Mouse (Mus musculus) adrenal gland, adult 2 months (tissue): ENCODE results near the gene Ctsd. TPM values are rescaled to one million over a fixed set of nuclear protein-coding genes. Genes with fewer than 3 reads are reported as not detected.
A peak's percentile ranks its signal among the peaks of the same experiment; 100 is the strongest.

Experiments used
- DNase-seq: peaks from one replicate; pipeline ENCODE4 v3.0.0; 2021
- polyA plus RNA-seq: library from polyadenylated mRNA; depleted of rRNA; stranded (reverse); fragments of >200 nt; gene quantifications from 2 replicates; pipeline ENCODE4 v1.2.3, GENCODE M21; 2012
- total RNA-seq, 2 experiments: library from RNA; stranded (reverse); gene quantifications; 2 replicates each; pipeline ENCODE4 v1.2.3; 2021

The Ctsd gene
- total and polyA plus RNA-seq, 3 experiments: 904 to 1,338 (median 996) TPM

DNA sequence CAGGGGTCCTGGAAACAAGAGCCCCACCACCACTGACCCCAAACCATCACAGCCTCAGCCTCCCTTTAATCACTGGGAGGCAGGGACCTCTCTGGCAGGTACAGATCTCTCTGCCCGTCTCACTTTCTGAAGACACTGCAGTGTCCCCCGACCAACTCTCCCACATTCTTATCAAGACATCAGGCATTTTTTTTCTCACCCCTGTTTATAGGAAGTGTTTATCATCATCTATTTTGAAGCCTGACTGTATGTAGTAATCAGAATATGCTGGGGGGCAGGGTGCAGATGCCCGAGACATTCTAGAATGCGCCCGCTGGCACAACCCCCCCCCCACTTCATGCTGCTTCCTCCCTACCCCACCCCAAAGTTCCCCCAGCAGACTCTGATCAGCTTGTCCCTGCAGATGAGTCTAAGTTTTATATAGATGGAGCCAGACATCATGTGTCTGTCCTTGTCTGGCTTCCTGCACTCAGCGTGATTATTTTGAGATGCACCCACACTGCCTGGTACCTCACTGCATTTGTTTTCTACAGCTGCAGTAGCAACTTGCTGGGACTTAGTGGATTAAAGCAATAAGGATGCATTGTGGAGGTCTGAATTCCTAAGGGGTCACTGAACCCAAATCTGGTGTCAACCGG, 12.4 kb upstream of the Ctsd start:
- DNase-seq: no peak

DNA sequence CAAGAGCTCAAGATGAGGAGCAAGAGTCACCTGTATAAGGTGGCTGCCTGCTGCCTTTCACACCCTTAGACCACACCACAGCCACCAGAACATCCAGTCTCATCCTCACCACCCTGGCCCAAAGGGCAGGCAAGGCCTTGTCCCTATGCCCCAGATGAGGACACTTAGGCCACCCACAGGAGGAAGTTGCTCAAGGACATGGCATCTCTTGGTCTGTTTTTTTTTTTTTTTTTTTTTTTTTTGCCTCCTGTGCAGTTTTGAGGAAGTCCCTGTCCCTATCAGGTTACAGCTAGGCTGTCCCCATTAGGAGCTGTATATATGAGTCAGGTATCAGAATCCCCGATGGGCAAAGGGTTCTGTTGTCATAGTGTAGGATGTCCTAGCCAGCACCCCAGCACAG, 11.4 kb upstream of the Ctsd start:
- no peak for DNase-seq

DNA sequence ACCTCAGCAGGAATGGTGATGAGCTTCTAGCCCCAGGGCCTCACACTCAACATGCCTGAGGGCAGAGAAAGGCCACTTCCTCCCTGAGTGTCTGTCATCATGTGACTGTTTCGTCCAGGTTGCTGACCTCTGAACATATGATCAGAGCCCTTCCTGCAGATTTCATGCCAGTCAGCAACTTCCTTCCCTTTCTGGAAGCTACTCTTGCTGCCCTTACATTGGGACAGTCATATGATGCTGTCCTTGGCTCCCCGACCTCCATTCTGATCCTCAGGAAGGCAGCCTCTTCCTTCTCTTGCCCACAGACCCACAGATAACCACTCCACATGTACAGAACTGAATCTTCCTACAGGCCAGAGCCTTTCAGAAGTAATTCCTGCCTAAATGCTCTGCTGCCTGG, 10.2 kb upstream of the Ctsd start:
- DNase-seq: peak; percentile 48

DNA sequence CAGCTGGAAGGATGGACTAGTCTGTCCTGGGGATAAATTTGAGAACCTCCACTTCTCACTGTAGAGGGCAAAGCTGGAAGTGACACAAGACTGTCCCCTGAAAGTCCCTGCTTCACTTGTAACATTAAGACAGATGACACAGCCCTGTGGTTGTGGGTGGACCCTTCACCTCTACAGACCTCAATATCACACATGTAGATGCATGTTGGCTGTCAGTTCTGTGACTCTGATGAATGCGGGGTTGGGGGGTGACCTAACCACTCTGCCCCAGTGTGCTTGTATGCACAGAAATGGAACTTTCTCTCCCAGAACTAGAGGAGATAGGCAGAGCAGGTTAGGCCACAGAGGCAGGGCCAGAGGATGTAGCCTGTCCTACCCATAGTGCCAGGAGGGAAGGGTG, 8.8 kb upstream of the Ctsd start:
- DNase-seq: no peak

DNA sequence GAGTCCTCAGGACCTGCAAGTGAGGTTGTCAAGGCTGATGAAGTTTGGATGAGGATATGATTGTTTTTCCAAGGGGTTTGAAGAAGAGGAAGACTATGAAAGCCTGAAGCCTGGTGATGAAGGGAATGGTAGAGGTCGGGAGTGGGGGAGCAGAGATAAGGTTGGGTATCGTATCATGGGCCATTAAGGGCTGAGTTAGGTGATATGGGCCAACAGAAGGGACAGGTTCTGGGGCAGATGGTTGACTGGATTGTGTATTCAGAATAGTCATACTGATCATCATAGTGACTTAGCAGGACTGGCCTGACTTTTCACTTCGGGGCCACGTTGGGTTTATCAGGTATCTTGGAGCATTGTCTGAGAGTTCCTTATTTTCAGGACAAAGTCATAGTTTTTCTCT, 7.6 kb upstream of the Ctsd start:
- DNase-seq: no peak

DNA sequence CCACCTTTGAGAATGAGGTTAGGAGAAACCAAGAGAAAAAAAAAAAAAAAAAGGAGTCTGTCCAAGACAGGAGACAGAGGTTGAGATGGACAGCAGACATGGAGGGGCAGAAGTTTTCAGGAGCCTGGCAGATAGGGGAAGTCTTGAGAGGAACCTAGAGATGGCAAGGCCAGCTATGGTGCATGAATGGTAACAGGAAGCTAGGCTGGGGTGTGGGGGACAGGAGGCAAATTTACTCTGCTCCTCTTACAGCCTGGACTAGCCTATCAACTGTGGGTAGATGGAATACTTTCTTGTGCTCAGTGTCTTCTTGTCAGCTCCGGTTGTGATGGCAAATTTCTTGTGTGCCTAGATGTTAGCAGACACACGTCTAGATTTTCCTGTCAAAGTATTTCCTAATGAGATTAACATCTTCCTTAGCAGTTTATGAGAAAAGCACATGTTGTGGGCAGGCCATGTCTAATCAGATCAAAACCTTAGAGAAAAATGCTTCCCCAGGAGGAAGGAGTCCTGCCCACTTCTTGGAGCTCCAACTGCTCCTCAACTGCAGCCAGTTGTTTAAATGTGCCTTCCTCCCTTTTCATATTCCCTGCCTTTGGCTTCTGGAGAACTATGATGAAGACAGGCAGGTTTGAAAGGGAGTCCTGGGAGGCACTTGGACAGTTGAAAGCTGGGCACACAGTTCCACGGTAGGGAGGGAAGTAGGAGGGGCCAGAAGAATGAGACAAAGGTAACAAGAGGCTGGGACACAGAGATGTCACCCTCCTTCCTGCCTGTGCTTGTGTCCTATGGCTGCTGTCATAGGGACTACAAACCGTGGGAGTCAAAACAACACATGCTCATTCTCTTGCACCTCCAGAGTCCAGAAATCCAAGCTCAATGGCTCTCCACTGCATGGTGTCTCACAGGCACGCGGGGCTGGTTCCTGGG, 6.7 kb upstream of the Ctsd start:
- no peak for DNase-seq

DNA sequence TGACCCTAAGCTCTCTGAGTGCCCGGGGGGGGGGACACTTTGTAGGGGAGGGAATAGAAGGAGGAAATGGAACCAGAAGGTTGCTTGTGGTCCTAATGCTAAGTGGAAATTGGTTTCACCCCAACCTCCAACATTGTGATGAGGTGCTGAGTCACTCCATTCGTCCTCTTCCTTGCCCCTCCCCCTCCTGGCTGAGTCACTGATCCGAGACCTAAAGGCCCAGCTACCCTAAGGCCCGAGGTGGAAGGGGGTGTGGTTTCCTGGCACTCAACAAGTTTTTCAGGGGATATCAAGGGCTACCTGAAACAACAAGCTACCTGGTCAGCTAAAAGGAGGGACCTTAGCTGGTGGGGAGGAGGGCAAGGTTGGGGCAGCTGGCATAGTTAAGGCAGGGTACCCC, 5.4 kb upstream of the Ctsd start:
- DNase-seq: peak; percentile 91

DNA sequence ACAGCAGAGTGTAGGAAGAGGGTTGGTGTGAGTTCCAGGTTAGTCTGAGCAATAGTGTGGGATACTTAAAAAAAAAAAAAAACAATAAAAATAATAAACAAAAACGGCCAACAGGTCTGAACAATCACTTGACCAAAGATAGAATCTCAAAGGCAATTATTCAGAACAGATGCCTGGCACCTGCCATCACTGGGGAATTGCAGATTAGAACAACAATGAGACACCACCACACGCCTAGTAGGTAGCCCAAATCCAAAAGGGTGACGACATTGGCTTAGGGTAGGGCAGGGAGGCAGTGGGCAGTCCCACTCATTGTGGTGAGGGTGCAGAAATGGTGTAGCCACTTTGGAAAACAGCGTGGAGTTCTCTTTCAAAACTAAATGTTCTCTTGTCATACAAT, 3.8 kb upstream of the Ctsd start:
- DNase-seq: no peak

DNA sequence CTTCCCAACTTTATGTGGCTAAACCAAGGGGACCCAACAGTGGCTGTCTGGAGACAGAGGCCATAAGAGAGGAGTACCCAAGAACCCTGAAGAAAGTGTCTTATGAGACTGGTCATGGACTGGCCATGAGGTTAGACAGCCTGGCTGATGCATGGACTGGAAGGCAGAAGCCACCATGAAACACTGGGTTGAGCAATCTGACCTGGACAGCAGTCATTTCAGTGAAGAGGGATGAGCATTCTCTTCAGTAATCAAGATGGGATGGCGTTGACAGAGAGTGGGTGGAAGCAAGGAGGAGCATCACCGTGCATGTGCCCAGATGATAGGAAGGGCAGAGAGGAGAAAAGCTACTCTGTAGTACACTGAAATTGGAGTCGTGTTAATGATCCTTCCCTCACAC, 3.3 kb upstream of the Ctsd start:
- DNase-seq: peak; percentile 74

DNA sequence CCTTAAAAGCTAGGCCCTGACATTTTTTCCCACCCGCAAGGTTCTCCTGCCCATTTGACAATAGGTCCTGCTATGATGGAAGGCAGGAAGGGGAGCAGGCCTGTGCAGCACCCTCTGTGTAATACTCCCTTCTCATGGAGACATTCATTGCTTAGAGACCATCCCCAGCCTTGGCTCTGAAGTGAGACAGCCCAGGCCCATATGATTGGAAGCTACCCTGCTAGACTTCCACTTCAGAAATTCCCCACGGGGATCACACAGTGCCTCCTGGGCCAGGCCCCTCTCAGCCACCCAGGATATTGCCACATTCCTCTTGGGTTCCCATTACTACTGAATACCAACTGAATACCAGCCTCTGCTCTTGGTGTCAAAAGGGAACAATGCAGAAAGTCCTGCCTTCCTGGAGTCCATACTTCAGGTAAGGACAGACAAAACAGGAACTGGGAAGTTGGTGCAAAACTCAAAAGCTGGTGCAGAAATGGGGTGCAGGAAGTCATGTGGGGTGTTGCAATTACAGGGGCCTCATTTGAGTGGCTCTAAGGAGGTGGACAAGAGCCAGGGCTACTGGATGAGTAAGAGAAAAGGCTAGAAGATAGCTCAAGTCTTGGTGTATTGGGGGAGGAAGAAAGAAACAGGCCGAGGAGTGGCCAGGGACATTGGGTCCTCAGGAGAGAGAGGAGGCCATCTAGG, 2.3 kb upstream of the Ctsd start:
- DNase-seq: no peak

DNA sequence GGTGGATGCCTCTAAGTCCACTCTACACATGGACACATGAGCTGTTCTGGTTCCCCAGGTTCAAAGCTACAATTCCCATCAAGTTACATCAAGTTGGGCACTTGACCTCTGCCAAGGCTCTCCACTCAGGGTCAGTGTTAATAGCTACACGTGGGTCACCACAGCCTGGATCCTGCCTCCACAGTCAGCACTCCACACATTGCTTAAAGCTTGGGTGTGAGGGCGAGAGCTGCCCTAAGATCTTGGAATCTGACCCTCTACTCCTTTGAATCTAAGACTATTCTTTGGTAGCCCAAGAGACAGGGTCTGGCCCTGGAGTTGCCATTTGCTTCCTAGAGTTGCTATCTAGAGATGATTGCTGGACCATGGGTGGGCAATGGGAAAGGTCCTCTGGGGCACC, 902 bp upstream of the Ctsd start:
- no peak for DNase-seq

DNA sequence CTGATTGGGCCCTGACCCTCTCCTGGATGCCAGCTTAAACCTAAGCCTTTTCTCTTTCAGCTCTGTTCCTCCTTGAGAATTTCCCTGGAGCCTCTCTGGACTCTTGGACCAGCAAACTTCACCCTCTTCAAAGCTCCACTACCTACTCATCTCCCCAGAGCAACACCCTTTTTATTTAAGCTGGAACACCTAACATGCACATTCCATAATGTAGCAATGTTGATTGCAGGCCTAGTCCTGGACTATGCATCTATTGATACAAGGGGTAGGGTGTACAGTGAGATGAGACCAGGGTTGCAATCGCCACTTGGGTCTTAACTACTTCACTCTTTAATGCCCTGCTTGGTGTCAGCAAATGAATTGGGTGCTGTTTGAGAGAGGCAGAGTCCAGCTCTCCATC, 360 bp upstream of the Ctsd start:
- DNase-seq: no peak

DNA sequence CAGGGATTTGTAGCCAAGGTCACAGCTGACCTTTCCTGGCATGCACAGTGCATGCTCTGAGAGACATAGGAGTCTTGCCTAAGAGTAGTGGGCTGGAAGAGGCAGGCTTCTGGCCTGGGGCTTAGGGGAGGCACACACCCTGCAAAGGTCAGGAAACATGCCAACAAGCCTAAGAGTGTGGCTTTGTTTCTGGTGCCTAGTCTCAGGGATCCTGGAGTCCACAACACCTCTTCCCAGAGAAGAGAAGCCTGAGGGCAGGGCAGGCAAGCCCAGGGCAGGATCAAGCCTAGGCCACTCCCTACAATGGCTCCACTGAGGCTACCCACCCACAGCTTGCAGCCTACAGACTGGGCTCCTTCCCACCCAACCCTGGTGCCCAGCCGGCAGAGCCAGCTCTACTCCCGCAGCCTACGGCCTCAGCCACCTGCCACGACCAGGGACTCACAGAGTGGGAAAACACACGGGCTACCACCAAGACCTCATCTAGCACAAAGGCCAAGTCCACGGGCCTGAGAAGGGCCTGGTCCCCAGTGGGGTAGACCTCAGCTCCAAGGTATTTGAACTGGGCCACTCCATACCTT, 1.1 kb downstream of the Ctsd start:
- DNase-seq: peak; percentile 83

DNA sequence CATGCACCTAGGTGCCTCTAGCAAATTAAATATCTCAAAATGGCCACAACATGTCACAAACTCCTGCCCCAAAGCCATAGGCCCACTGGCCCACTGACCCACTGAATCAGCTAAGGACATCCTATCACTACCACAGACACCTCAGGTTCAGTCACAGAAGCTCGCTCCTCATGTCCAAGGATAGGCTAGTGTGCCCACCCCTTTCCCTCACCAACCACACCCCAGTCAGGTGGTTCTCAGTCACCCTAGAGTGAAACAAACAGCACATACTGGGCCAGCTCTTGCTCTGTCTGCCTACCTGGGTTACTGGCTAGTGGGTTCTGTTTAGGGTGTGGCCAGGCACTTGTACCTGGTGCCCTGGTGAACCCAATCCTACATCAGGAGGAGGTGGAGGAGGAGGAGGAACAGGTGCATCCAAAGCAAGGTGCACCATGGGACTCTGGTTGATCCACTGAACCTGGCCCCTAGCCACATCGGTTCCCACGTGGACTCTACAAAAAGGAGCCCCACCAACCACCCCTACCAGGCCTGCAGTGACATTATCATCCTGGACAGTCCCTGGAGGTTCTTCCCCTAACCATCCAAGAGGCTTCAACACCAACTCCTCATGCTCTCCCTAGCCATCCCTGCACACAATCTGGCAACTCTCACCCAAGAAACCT, 2.0 kb downstream of the Ctsd start:
- no peak for DNase-seq

DNA sequence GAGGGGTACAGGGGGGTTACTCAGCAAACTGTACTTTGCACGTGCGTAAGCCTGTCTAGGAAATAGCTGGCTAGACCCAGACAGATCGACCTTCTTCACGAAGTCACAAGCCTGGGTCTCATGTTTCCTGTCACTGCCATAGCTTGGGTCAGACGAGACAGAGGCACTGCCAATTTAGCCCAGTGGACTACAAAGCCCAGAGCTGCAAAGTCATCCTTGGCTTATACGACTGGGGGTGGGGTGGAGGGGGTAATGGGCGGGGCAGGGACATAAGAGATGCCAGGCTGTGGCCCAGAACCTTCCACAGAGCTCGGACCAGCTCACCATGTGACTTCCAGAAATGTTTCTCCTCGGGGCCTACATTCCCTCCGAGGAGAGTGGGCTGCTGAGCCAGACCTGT, 3.5 kb downstream of the Ctsd start:
- DNase-seq: no peak

DNA sequence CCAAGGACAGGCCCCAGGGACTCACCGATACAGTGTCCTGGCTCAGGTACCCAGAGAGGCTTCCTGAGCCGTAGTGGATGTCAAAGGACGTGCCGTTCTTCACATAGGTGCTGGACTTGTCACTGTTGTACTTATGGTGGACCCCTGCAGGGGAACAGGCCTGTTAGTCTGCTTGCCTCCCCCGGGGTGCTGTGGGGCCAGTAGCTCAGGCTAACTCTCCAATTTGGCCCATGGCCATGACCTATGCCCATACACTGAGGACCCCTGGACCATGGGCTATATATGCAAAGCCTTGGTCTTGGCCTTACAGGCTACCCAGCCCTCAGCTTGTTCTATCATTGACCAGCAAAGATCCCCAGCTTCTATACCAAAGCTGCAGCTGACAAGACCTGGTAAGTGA, 5.3 kb downstream of the Ctsd start, which contains the start of gene Gm49369:
Gene Gm49369 (minus strand): TSS at position 101 of the 400 bp plus-strand sequence.
- DNase-seq: no peak

DNA sequence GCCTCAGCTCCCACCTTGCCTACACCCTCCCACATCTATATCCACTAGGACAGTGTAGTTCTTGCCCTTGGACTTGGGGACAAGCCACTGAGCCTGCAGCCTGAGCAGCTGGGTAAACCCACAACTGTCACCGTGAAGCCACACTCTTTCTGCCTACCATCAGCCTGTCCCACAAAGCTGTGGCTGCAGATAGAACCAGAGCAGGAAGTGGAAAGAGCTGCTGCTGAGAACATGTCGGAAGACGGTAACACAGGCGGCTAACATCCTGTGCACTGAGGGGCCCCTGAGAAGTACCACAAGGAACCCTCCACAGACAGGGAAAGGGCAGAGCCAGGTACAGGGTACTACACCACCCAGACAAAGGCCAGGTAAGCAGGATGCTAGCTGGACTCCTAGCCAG, 6.7 kb downstream of the Ctsd start:
- no peak for DNase-seq

DNA sequence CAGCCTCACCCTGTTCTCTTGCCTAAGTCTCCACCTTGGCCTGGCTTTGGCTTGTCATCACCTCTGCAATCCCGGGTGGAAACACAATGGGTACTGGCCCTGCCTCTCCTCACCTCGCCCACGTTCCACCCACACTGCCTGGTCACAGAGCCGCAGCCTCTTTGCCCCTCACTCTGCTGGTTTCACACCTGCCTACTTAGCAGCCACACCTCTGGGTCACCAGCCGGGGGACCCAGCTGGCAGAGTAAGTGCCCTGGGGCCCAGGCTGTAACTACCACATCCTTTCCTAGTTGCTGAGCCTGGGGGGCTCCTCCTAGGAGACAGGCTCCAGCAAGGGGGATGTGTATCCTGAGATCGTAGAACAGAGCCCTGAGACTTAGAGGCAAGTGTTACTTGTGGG, 8.7 kb downstream of the Ctsd start:
- no peak for DNase-seq

DNA sequence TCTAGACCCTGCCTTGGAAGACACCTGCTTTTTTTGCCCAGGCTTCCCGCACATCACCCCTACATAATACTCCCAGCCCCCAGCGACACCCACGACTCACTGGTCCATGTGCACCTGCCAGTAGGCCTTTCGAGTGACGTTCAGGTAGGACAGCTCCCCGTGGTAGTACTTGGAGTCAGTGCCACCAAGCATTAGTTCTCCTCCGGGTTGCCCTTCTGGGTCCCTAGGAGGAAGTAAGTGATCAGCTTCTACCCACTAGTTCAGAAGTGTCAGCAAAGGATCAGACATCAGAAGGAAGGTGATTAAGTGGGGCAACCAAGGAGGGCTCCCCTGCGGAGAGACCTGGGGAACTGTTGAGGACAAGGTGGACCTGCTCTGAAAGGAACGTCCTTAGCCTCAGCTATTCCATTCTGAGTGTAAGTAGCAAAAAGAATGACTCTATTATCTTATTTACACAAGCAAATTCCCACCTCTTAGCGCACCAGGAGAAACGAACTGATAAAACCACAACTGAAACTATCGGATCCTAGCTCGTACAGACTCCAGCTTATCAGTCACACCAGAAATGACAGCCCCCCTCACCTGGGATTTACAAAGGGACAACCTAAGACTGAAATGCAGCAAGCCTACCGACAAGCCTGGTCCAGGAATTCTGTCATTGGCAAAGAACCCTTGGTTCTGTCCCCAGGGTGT, 10.5 kb downstream of the Ctsd start:
- no peak for DNase-seq

DNA sequence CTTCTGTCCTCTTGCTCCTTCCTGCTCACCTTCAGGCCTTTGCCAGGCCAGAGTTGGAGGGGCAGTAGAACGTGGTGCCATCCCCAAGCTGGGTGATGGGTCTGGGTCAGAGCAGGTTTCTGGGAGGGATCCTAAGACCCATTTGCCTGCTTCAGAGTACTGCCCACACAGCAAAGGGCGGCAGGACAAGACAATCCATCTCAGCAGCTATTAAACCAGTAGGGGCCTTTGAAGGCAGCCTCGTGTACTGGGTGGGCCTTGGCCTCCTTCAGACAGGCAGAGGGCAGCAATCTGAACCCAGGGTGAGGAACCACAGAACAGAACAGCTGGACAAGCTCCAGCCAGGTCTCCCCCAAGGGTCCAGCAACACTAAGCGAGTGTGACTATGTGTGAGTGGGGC, 11.7 kb downstream of the Ctsd start:
- DNase-seq: no peak

DNA sequence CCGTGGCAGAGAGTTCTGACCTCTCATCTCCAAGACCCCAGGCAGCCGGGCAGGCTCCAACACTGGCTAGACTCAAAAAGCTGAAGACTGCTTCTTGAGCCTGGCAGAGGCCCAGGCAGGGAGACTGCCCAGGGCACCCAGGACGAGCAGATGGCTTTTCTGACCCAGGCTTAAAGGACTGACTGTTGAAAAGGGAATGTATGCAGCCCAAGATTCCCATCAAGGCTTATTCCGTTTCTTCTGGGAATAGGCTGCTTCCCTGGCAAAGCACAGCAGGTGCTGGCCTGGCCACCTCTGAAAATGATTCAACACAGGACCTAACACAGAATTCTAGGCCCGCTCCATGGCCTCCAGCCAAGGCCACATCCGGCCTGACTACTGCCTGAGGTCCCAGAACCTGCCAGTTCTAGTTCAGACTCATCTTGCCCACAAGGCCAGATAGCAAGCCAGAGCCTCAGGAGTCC, 12.5 kb downstream of the Ctsd start:
- DNase-seq: peak; percentile 93
